Mouse (Mus musculus) embryonic facial prominence, embryonic 11.5 days (tissue): ENCODE results near the gene Slc7a1. TPM values are rescaled to one million over a fixed set of nuclear protein-coding genes. Genes with fewer than 3 reads are reported as not detected.

Experiments
- ATAC-seq: fragments of 200-750 bp; cut with Nextera tagmentation; replicated peaks from 2 replicates; pipeline ENCODE4 v1.8.0; 2017; ENCODE audit warnings: low read depth; ENCODE audit not compliant: insufficient number of reproducible peaks, low FRiP score, low TSS enrichment
- DNase-seq: peaks from one replicate; pipeline ENCODE4 v3.0.0-alpha.2; 2015; ENCODE audit warnings: low spot score
- H3K27ac ChIP-seq: fragments of 300-500 bp; sonication (generic); replicated peaks from 2 replicates; pipeline ENCODE4 v1.5.1; 2014; ENCODE audit warnings: mild to moderate bottlenecking, low read depth, low read length, control low read depth
- H3K27me3 ChIP-seq: fragments of 300-500 bp; sonication (generic); 2 replicates; pipeline ENCODE4 v1.6.1; 2014; ENCODE audit warnings: mild to moderate bottlenecking, low read length, moderate library complexity, mixed read lengths; ENCODE audit not compliant: control insufficient read depth, insufficient read depth
- H3K36me3 ChIP-seq: fragments of 300-500 bp; sonication (generic); replicated peaks from 2 replicates; pipeline ENCODE4 v1.6.1; 2014; ENCODE audit warnings: low read depth, mild to moderate bottlenecking, low read length, moderate library complexity, mixed read lengths; ENCODE audit not compliant: control insufficient read depth, insufficient read depth
- H3K4me1 ChIP-seq: fragments of 300-500 bp; sonication (generic); 2 replicates; pipeline ENCODE4 v1.6.1; 2014; ENCODE audit warnings: low read length, mixed read lengths; ENCODE audit not compliant: control insufficient read depth, insufficient read depth
- H3K4me2 ChIP-seq: fragments of 300-500 bp; sonication (generic); 2 replicates; pipeline ENCODE4 v1.6.1; 2014; ENCODE audit warnings: low read depth, mild to moderate bottlenecking, control low read depth, low read length, moderate library complexity
- H3K4me3 ChIP-seq: fragments of 300-500 bp; sonication (generic); 2 replicates; pipeline ENCODE4 v1.5.1; 2014; ENCODE audit warnings: low read depth, low read length, control low read depth
- H3K9ac ChIP-seq: fragments of 300-500 bp; sonication (generic); replicated peaks from 2 replicates; pipeline ENCODE4 v1.6.1; 2014; ENCODE audit warnings: mild to moderate bottlenecking, control low read depth, low read length
- H3K9me3 ChIP-seq: fragments of 300-500 bp; sonication (generic); replicated peaks from 2 replicates; pipeline ENCODE4 v1.6.1; 2016; ENCODE audit warnings: mild to moderate bottlenecking, low read length, inconsistent platforms, mixed read lengths; ENCODE audit not compliant: control insufficient read depth
- WGBS: fragments of 180-500 bp; shearing (Covaris S2); extraction: QIAGEN DNeasy Blood & Tissue Kit; methylation state at CpG from one replicate; pipeline ENCODE4 v1.1.7; 2014; 5-methylcytosine and 5-hydroxymethylcytosine counted together
- polyA plus RNA-seq: library from polyadenylated mRNA; unstranded; fragments of >200 nt; fragmentation: Nextera tagmentation; extraction: Ambion mirVana; gene quantifications from 2 replicates; pipeline ENCODE4 v1.2.1, GENCODE M21; 2014

Gene Slc7a1
- polyA plus RNA-seq, 1 experiment from 2014 or later = 10.9 TPM

DNA sequence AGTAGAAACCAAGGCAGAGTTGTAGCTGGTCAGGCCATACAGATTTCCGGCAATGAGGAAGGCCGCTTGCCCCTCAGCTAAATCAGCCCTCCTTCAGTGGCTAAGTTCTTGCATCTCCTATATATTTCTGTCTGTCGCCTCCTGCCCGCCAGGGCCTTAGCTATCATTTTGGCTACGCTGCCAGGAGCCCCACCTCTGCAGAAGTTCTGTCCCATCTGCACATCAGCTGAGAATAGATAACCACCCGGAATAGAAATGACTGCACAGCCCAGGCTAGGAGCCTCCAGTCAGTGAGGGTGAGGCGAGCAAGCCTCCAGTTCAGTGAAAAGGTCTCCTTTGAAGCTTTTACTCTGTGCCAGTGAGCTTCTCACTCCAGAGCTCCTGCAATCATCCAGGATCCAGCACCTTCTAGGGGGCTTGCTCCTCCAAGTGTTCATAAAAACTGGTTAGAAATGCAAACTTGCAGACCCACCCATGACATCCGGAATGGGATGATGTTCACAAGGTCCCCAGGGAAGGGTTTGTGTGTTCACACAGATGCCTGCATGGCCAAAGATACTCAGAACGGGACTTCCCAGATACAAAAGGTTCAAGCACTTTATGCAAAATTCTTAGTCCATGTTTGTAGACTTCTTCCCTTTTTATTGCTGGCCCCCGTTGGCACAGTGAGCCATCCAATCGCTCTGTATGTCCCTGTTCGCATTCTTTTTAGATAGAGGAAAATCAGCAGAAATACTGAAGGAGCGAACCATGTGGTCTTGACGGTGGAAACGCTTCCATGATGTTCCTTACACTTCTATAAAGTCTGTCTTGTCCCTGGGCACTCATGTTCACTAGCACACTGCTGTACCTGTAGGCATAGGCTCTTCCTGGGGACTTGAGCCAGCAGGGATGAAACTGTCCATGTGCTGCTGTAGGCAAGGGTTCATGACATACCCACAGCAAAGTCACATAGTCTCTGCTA is 10.4 kb downstream of the Slc7a1 start:
- H3K27ac ChIP-seq = no peak overlapping the region
- no peak for ATAC-seq

DNA sequence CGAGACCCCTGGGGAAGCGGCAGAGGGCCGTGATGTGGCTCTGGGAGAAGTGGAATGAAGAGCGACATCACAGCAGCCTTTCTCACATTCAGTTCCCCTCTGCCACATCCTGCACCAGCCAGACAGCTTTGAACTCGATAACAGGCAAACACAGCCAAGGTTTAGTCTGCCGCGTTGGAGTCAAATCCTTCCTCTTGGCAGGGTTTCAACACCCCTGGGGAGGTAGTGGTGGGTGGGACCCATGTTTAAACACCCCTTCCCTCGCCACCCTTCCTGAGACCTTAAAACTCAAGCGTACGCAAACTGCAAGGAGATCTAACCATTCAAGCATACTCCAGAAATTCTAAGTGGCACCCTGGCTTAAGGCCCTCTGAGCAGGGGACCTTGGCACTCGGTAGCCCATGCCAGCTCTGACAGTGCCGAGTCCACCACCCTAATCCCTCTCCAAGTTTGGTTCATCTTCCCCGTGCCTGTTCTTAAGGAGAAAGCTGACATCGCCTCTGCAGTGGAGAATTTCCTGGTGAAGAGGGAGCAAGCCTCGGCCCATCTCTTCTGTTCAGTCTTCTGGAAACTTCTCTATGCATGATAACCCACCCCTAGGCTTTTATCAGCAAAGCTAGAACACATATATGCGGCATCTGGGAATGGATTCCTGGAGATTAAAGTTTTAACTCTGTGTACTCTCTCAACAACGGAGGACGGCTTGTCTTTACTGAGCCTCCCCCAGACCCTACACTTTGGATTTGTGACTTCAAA is 11.3 kb downstream of the Slc7a1 start:
- ATAC-seq (no peak), DNase-seq (no peak)
- H3K36me3 ChIP-seq = no peaks in the 10 kb centered on the region
- no peak overlapping the region for H3K9ac ChIP-seq
- no peak overlapping the region for H3K27ac ChIP-seq
- H3K4me3 ChIP-seq = no peak overlapping the region
- WGBS = 89% methylated on average over 18 of the region's 18 CpGs
- H3K4me1 ChIP-seq = no peaks in the 10 kb centered on the region
- H3K9me3 ChIP-seq = no peaks in the 10 kb centered on the region
- H3K27me3 ChIP-seq = no peaks in the 10 kb centered on the region
- H3K4me2 ChIP-seq = no peak overlapping the region

More for the DNA sequence above, 10.4 kb downstream of the Slc7a1 start:
- H3K4me1 ChIP-seq = no peaks in the 10 kb centered on the region
- no peak overlapping the region for H3K4me2 ChIP-seq
- H3K9ac ChIP-seq = no peak overlapping the region
- H3K36me3 ChIP-seq = no peaks in the 10 kb centered on the region
- no peak overlapping the region for H3K4me3 ChIP-seq
- WGBS = 92% methylated on average over 15 of the region's 15 CpGs
- H3K9me3 ChIP-seq = no peaks in the 10 kb centered on the region
- H3K27me3 ChIP-seq = no peaks in the 10 kb centered on the region
- no peak for DNase-seq

DNA sequence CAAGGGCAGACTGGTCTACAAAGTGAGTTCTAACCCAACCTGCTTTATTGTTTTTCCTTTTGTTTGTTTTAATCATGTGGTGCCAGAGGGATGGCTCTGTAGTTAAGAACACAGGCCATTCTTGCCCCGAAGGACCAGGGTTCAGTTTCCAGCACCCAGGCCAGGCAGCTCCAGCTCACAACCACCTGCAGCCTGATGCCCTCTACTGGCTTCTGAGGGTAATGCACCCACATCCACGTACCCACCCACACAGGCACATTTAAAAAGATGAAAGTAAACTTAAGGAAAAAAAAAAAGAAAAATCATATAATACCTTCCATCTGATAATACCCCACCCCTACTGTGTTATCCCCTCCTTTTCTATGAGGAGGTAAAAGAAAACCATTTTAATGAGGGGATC is 11.9 kb downstream of the Slc7a1 start:
- Histone ChIP-seq H3K27ac (no peak overlapping the region), H3K4me2 (no peak overlapping the region), H3K27me3 (no peaks in the 10 kb centered on the region), H3K9ac (no peak overlapping the region), H3K4me3 (no peak overlapping the region), H3K9me3 (no peaks in the 10 kb centered on the region), H3K4me1 (no peaks in the 10 kb centered on the region), H3K36me3 (no peaks in the 10 kb centered on the region)
- 88% methylated on average over 2 of the region's 2 CpGs for WGBS
- DNase-seq (no peak), ATAC-seq (no peak)

DNA sequence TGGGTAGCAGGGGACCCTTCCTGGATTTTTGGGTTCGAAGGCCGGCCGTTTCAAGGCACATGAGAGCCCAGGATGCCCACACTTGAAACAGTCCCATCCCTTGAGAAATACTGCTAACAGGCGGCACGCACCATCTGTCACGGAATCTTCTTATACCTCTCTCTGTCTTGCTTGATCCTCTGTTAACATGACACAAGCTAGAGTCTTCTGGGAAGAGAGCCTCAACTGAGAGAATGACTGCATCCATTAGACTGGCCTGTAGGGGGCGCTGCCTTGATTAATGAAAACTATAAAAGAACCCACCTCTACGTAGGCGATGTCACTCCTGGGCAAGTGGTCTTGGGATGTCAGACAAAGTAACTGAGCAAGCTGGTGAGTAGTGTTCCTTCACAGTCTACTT is 13.2 kb downstream of the Slc7a1 start:
- H3K4me2 ChIP-seq = no peak overlapping the region
- no peak overlapping the region for H3K9ac ChIP-seq
- no peak overlapping the region for H3K4me3 ChIP-seq
- no peaks in the 10 kb centered on the region for H3K27me3 ChIP-seq
- no peaks in the 10 kb centered on the region for H3K9me3 ChIP-seq
- H3K4me1 ChIP-seq = no peaks in the 10 kb centered on the region
- no peak for ATAC-seq
- 88% methylated on average over 9 of the region's 9 CpGs for WGBS
- H3K36me3 ChIP-seq = no peaks in the 10 kb centered on the region
- no peak overlapping the region for H3K27ac ChIP-seq
- no peak for DNase-seq

DNA sequence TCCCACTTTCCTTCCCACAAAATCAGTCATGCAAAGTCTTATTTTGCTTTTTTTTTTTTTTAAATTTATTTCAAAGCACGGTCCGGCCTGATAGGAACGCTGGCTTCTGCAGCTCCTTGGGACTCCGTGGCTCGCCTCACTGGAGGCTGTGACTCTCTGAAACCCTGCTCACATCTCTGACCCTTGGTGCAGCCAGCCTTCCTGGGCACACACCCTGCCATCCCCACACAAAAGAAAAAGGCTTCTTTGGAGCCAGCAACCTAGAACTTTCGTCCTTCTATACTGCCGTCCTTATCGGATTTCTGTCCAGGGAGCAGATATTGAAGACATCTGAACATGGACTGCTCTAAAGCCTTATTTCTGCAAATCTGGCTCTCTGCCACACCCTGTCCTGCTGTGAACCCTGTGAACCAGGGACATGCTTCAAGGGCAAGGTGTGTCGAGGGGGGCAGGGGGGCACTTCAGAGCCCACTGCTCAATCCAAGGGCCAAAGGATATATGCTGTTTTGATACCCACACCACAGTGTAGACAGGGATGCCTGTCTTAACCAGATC is 15.1 kb downstream of the Slc7a1 start:
- ATAC-seq = no peak
- Histone ChIP-seq H3K27me3 (no peaks in the 10 kb centered on the region), H3K9me3 (no peaks in the 10 kb centered on the region), H3K4me3 (no peak overlapping the region), H3K4me2 (no peak overlapping the region), H3K36me3 (no peaks in the 10 kb centered on the region), H3K4me1 (no peaks in the 10 kb centered on the region), H3K9ac (no peak overlapping the region), H3K27ac (no peak overlapping the region)
- no peak for DNase-seq
- 79% methylated on average over 9 of the region's 9 CpGs for WGBS

DNA sequence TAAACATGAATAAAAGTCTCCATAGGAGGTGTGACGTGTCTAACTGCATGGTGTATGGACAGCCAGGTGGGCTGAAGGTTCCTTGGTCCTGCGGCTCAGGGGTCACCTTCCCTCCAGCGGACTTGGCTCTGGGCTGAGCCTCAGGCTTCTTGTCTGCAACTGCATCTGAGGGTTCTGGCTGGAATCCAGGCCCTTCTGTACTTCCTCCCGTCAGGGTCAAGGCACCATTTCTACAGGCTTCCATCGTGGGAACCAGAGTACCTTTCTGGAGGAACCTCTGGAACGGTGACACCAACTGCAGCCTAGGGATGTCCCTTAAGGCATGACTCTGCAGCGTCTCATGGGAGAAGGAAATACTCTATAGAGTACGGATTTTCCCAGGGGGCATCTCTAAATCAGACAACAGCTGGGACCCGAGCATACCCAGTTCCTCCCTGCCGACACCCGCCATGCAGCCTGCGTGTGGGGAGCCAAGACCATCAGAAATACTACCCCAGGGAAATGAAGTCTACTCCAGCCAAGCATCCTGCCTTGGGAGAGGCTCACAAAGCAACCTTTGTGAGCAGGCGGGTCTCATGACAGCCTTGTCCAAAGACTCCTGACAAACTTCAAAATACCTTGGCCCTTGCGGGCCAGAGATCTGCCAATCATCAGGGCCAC is 15.7 kb downstream of the Slc7a1 start:
- no peak overlapping the region for H3K4me2 ChIP-seq
- no peaks in the 10 kb centered on the region for H3K36me3 ChIP-seq
- no peaks in the 10 kb centered on the region for H3K4me1 ChIP-seq
- 72% methylated on average over 14 of the region's 14 CpGs for WGBS
- no peak overlapping the region for H3K27ac ChIP-seq
- H3K9ac ChIP-seq = no peak overlapping the region
- ATAC-seq (no peak), DNase-seq (no peak)
- H3K9me3 ChIP-seq = no peaks in the 10 kb centered on the region
- H3K27me3 ChIP-seq = no peaks in the 10 kb centered on the region
- H3K4me3 ChIP-seq = no peak overlapping the region

DNA sequence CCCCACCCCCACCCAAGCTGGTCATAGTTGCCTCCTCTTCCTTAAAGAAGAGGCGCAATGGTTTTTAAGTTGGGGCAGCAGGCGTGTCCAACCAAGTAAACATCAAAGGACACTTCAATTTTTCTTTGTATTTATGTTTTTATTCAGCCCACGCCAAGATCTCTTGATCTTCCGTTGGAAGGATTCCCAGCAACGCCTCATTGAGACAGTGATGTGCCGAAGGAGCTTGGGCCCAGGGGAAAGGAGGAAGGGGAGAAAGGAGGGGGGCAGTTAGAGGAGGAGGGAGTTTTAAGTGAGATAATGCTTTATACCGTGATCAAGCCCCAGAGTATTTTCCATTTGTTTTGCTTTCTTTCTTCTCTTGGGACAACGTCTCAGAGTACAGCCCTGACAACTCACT is 18.6 kb downstream of the Slc7a1 start:
- no peak overlapping the region for H3K4me2 ChIP-seq
- no peaks in the 10 kb centered on the region for H3K4me1 ChIP-seq
- H3K4me3 ChIP-seq = no peak overlapping the region
- no peaks in the 10 kb centered on the region for H3K9me3 ChIP-seq
- 87% methylated on average over 8 of the region's 8 CpGs for WGBS
- no peaks in the 10 kb centered on the region for H3K36me3 ChIP-seq
- no peak overlapping the region for H3K9ac ChIP-seq
- H3K27me3 ChIP-seq = no peaks in the 10 kb centered on the region
- ATAC-seq (no peak), DNase-seq (no peak)
- H3K27ac ChIP-seq = no peak overlapping the region
